Mouse (Mus musculus) stomach, embryonic 15.5 days (tissue): Measurements from ENCODE around the gene Cand2. TPM values are rescaled to one million over a fixed set of nuclear protein-coding genes. Genes with fewer than 3 reads are reported as not detected.

Source experiments
- ATAC-seq: fragments of 200-750 bp; cut with Nextera tagmentation; 2 replicates; pipeline ENCODE4 v1.8.0; 2017; ENCODE audit warnings: low read depth, moderate number of reproducible peaks, moderate TSS enrichment; ENCODE audit not compliant: insufficient read depth, low FRiP score
- H3K27ac ChIP-seq: fragments of 300-500 bp; sonication (generic); 2 replicates; pipeline ENCODE4 v1.5.1; 2015; ENCODE audit warnings: mild to moderate bottlenecking, inconsistent platforms
- H3K27me3 ChIP-seq: fragments of 300-500 bp; sonication (generic); replicated peaks from 2 replicates; pipeline ENCODE4 v1.6.1; 2015; ENCODE audit warnings: inconsistent platforms
- H3K36me3 ChIP-seq: fragments of 300-500 bp; sonication (generic); 2 replicates; pipeline ENCODE4 v1.6.1; 2015; ENCODE audit warnings: inconsistent platforms
- H3K4me1 ChIP-seq: fragments of 300-500 bp; sonication (generic); 2 replicates; pipeline ENCODE4 v1.6.1; 2015; ENCODE audit warnings: inconsistent platforms
- H3K4me2 ChIP-seq: fragments of 300-500 bp; sonication (generic); 2 replicates; pipeline ENCODE4 v1.6.1; 2015; ENCODE audit warnings: mild to moderate bottlenecking, inconsistent platforms
- H3K4me3 ChIP-seq: fragments of 300-500 bp; sonication (generic); replicated peaks from 2 replicates; pipeline ENCODE4 v1.5.1; 2015; ENCODE audit warnings: inconsistent platforms
- H3K9ac ChIP-seq: fragments of 300-500 bp; sonication (generic); 2 replicates; pipeline ENCODE4 v1.6.1; 2015; ENCODE audit warnings: inconsistent platforms
- H3K9me3 ChIP-seq: fragments of 300-500 bp; sonication (generic); 2 replicates; pipeline ENCODE4 v1.6.1; 2016; ENCODE audit warnings: inconsistent platforms
- WGBS: fragments of 180-500 bp; shearing (Covaris S2); methylation state at CpG from one replicate; pipeline ENCODE4 v1.1.7; 2015; 5-methylcytosine and 5-hydroxymethylcytosine counted together
- microRNA-seq: library from miRNA; unstranded; fragments of <30 nt; microRNA quantifications from one replicate; pipeline ENCODE4, GENCODE M21; 2016
- polyA plus RNA-seq: library from polyadenylated mRNA; unstranded; fragments of >200 nt; fragmentation: Nextera tagmentation; extraction: Ambion mirVana; gene quantifications from 2 replicates; pipeline ENCODE4 v1.2.1, GENCODE M21; 2015

The Cand2 gene
- polyA plus RNA-seq, 1 experiment from 2014 or later: 19.9 TPM

DNA sequence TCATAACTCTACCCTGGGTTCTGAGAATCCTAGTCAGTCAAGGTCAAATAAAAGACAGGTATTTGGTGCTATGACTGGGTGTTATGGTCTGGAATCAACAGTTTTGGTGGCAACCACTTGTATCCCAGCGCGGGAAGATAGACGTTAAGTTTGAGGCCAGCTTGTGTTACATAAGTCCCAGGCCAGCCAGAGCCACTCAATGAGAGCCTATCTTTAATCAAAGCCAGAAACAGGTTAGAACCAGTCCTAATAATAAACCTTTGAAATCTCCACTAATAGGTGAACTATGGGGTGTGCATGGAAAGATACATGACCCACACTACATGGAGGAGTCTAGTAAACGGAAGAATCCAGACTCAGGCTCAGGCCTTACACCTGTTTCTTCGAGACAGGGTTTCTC, 64.4 kb downstream of the Cand2 start:
- Histone ChIP-seq H3K4me1 (peaks cover 5% of the 10 kb centered on the region; the same call in 1 of the 2 replicates), H3K36me3 (peaks cover 8% of the 10 kb centered on the region), H3K9ac (no peak overlapping the region), H3K27me3 (no peaks in the 10 kb centered on the region), H3K9me3 (no peaks in the 10 kb centered on the region), H3K27ac (no peak overlapping the region), H3K4me3 (peak overlapping the region; percentile 35; the same call in 1 of the 2 replicates), H3K4me2 (peak overlapping the region; percentile 70)
- ATAC-seq: no peak
- WGBS: 68% methylated on average over 5 of the region's 5 CpGs

DNA sequence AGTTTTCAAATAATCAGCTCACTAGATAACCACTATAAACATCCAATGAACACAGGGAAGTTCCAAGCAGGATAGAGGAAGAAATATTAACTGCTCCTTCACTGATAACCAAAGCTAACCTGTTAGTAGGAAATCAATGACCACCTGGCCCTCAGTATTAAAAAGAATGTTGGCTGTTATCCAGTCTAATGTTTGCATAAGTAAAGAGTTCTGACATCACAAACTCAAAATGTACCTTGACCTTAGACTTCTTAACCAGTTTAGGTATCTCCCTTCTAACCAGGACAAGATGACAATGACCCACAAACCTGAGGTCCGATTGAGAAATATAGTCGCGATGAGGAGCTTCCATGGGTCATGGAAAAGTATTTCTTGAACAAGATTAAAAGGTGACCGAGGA, 70.7 kb downstream of the Cand2 start:
- Histone ChIP-seq H3K27ac (no peak overlapping the region), H3K4me2 (no peak overlapping the region), H3K4me3 (no peak overlapping the region), H3K27me3 (no peaks in the 10 kb centered on the region), H3K36me3 (peaks cover 16% of the 10 kb centered on the region), H3K4me1 (no peaks in the 10 kb centered on the region), H3K9me3 (no peaks in the 10 kb centered on the region), H3K9ac (no peak overlapping the region)
- ATAC-seq: no peak
- 90% methylated on average over 4 of the region's 4 CpGs for WGBS

- Histone ChIP-seq H3K4me2 (no peak overlapping the region), H3K4me3 (no peak overlapping the region), H3K4me1 (peaks cover under 1% of the 10 kb centered on the region; the same call in 1 of the 2 replicates), H3K27me3 (no peaks in the 10 kb centered on the region), H3K27ac (no peak overlapping the region), H3K9me3 (no peaks in the 10 kb centered on the region), H3K36me3 (peaks cover 22% of the 10 kb centered on the region), H3K9ac (no peak overlapping the region)
- 29% methylated on average over 8 of the region's 8 CpGs for WGBS
- ATAC-seq: no peak
Measured at GRCm38 (mm10) chr6:115846640-115847411, 72.5 kb downstream of the Cand2 start.

DNA sequence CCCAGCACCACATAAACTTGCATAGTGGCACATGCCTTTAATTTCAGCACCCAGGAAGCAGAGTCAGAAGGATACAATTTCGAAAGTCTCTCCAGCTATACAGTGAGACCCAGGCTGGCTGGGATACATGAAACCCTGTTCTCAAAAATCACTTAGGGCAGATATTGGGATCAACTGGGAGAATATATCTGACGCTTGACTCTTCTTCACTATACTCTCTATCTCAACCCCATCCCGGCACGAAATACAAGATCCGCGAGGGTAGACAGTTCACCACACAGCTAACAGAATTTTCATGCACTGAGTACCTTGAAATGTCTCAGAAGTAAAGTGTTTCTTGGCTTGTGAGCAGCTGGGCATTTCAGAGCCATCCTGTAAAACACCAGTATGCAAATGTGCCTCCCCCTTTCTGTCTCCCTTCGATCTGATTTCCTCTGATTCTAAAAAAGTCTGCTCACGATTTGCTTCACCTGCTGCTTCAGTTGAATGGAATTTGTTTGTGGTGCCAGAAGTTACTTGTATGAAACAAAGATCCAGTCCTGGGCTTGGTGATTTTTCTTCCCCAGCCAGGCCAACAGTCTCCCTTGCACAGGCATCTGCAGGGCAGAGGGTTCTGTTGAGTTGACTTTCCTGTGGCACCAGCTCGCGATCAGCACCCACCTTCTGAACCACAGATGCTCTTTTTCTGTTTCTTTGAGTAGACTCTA, 74.4 kb downstream of the Cand2 start:
- H3K27ac ChIP-seq: no peak overlapping the region
- H3K4me1 ChIP-seq: peaks cover 4% of the 10 kb centered on the region; the same call in 1 of the 2 replicates
- no peak overlapping the region for H3K4me2 ChIP-seq
- 95% methylated on average over 10 of the region's 10 CpGs for WGBS
- no peaks in the 10 kb centered on the region for H3K27me3 ChIP-seq
- peaks cover 13% of the 10 kb centered on the region for H3K36me3 ChIP-seq
- H3K9me3 ChIP-seq: no peaks in the 10 kb centered on the region
- no peak overlapping the region for H3K4me3 ChIP-seq
- no peak for ATAC-seq
- no peak overlapping the region for H3K9ac ChIP-seq

GRCm38 (mm10) chr6:115852446-115853090, 78.2 kb downstream of the Cand2 start:
- peaks cover 12% of the 10 kb centered on the region; the same call in 1 of the 2 replicates for H3K4me1 ChIP-seq
- peak overlapping the region; percentile 79 for H3K27ac ChIP-seq
- no peaks in the 10 kb centered on the region for H3K9me3 ChIP-seq
- WGBS: 5% methylated on average over 20 of the region's 20 CpGs
- peak overlapping the region; percentile 30; the same call in 1 of the 2 replicates for H3K9ac ChIP-seq
- H3K4me3 ChIP-seq: peak overlapping the region; percentile 67
- no peak for ATAC-seq
- H3K36me3 ChIP-seq: peaks cover 6% of the 10 kb centered on the region; the same call in 1 of the 2 replicates
- H3K27me3 ChIP-seq: no peaks in the 10 kb centered on the region
- H3K4me2 ChIP-seq: peak overlapping the region; percentile 70

DNA sequence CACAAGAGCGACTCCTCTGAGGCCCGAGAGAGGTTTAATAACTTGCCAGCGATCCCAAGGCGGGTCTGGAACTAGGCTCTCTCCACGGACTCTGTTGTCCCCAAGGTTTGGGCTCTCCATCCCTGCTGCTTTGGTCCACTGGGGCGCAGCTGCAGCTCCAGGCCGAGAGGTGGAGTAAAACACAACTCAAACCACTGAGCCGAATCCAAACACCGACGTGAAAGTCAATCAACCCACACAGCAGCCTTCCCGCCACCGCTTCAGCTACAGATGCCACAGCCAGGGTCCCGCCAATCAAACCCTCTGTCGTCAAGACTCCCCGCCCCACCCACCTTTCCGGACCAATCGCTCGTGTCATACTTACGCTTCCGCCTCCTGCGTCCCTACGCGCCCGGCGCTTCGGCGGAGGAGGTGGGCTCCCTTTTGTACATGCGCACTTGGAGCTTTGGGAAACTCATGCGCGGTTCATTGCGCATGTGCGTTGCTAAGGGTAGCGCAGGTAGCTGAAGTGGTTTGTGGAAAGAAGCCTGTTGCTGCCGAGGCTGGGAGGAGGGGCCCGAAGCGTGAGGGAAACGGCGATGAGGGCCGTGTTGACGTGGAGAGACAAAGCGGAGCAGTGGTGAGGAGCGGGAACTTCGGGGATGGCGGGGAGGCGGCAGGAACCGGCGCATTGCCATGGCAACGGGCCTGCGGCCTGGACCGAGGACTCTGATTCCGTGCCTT, 78.9 kb downstream of the Cand2 start, which contains the start of the genes Mbd4 and Ift122:
TSS of gene Mbd4 (minus strand) at position 281 of the 723 bp plus-strand sequence.
TSS of gene Ift122 (plus strand) at position 380 of the 723 bp plus-strand sequence.
- ATAC-seq: peak; percentile 98
- H3K36me3 ChIP-seq: peaks cover 6% of the 10 kb centered on the region; the same call in 1 of the 2 replicates
- WGBS: under 1% methylated on average over 51 of the region's 51 CpGs
- H3K4me3 ChIP-seq: peak within 1 kb of the TSS; percentile 67
- peaks cover 12% of the 10 kb centered on the region; the same call in 1 of the 2 replicates for H3K4me1 ChIP-seq
- peak within 1 kb of the TSS; percentile 53 for H3K9ac ChIP-seq
- H3K27me3 ChIP-seq: no peaks in the 10 kb centered on the region
- H3K27ac ChIP-seq: peak within 1 kb of the TSS; percentile 90
- H3K9me3 ChIP-seq: no peaks in the 10 kb centered on the region
- peak within 1 kb of the TSS; percentile 71 for H3K4me2 ChIP-seq

- H3K36me3 ChIP-seq: peaks cover 6% of the 10 kb centered on the region; the same call in 1 of the 2 replicates
- 36% methylated on average over 7 of the region's 7 CpGs for WGBS
- peak overlapping the region; percentile 53 for H3K9ac ChIP-seq
- H3K4me2 ChIP-seq: peak overlapping the region; percentile 71
- ATAC-seq: no peak
- peaks cover 13% of the 10 kb centered on the region for H3K4me1 ChIP-seq
- H3K4me3 ChIP-seq: peak overlapping the region; percentile 67
- no peaks in the 10 kb centered on the region for H3K9me3 ChIP-seq
- peak overlapping the region; percentile 90 for H3K27ac ChIP-seq
- no peaks in the 10 kb centered on the region for H3K27me3 ChIP-seq
Measured at GRCm38 (mm10) chr6:115853985-115854384, 79.6 kb downstream of the Cand2 start.

DNA sequence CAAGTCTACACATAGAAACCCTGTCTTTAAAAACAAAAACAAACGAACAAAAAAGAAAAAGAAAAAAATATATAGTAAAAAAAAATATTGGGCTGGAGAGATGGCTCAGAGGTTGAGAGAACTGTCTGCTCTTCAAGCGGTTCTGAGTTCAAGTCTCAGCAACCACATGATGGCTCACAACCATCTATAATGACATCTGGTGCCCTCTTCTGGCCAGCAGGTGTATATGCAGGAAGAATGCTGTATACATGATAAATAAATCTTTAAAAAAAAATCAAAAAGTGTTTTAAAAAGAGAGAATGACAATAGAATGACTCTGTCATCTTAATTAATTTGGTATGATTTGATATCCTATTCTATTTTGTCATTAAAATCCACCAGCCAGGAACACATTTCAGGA, 80.1 kb downstream of the Cand2 start:
- H3K27ac ChIP-seq: no peak overlapping the region
- H3K9ac ChIP-seq: no peak overlapping the region
- H3K36me3 ChIP-seq: peaks cover 6% of the 10 kb centered on the region; the same call in 1 of the 2 replicates
- no peaks in the 10 kb centered on the region for H3K27me3 ChIP-seq
- ATAC-seq: no peak
- H3K9me3 ChIP-seq: no peaks in the 10 kb centered on the region
- WGBS: 61% methylated on average over 2 of the region's 2 CpGs
- no peak overlapping the region for H3K4me2 ChIP-seq
- peaks cover 17% of the 10 kb centered on the region for H3K4me1 ChIP-seq
- no peak overlapping the region for H3K4me3 ChIP-seq

Small RNA genes within 50 kb of the gene (microRNA-seq; reads per million reads assigned to microRNA genes)
- not detected for gene Mir7660

Other genes with a start within 250 kb of the Cand2 start
- 26.6 and 27.2 TPM in 2 replicates for gene Tsen2, start 229.9 kb upstream of the Cand2 start, polyA plus RNA-seq
- gene Mkrn2os, start 182.0 kb upstream of the Cand2 start, polyA plus RNA-seq: 14.1 and 14.3 TPM in 2 replicates
- 23.7 and 25.3 TPM in 2 replicates for gene Mkrn2, start 172.6 kb upstream of the Cand2 start, polyA plus RNA-seq
- 85.6 and 88.2 TPM in 2 replicates for gene Raf1, start 97.9 kb upstream of the Cand2 start, polyA plus RNA-seq
- 8.2 and 14.9 TPM in 2 replicates for gene Tmem40, start 12.1 kb upstream of the Cand2 start, polyA plus RNA-seq
- 2,176 and 2,210 TPM in 2 replicates for gene Rpl32, start 34.2 kb downstream of the Cand2 start, polyA plus RNA-seq
- gene Efcab12, start 63.9 kb downstream of the Cand2 start, polyA plus RNA-seq: 0.58 and 0.71 TPM in 2 replicates
- gene Mbd4, start 78.8 kb downstream of the Cand2 start, polyA plus RNA-seq: 15.4 and 19.4 TPM in 2 replicates
- gene Ift122, start 78.9 kb downstream of the Cand2 start, polyA plus RNA-seq: 18.8 and 18.9 TPM in 2 replicates
- 0.15 and 0.31 TPM in 2 replicates for gene Rho, start 157.2 kb downstream of the Cand2 start, polyA plus RNA-seq
- gene H1foo, start 170.4 kb downstream of the Cand2 start, polyA plus RNA-seq: not detected in 2 replicates
- gene Plxnd1, start 220.5 kb downstream of the Cand2 start, polyA plus RNA-seq: 31.3 and 37.7 TPM in 2 replicates